Mouse (Mus musculus) cerebellum, postnatal 14 days (tissue): ENCODE measurements at regions not wholly inside any gene's neighbourhood (a gene's known extent, or its start where the extent isn't known, plus 50 kb on each side); places are given as distances from the start of the nearest gene placed in this dataset.
A peak's percentile ranks its signal among the peaks of the same experiment; 100 is the strongest.

Experiments used
- DNase-seq, 2 experiments: peaks; one replicate each; pipeline ENCODE4 v3.0.0; 2021; ENCODE audit warnings: mixed read lengths in 2 of 2

GRCm38 (mm10) chr3:151366707-151367306, 70.9 kb upstream of the Adgrl4 start:
- DNase-seq = peak in 1 of 2 experiments; percentile 28

GRCm38 (mm10) chr3:151383326-151384019, 54.2 kb upstream of the Adgrl4 start:
- DNase-seq = no peak

- no peak for DNase-seq
Measured at GRCm38 (mm10) chr3:151384850-151385249, 52.8 kb upstream of the Adgrl4 start.

- no peak for DNase-seq
Measured at GRCm38 (mm10) chr3:151386103-151386502, 51.6 kb upstream of the Adgrl4 start.
